13 mouse cellular contexts compared by ENCODE assay signal in genomic region chr13:109047126-109047525, GRCm38 (mm10).
A peak's percentile ranks its signal among the peaks of the same experiment; 100 is the strongest.
DNase-seq lines count a peak whose midpoint lies in the region; ATAC-seq and TF ChIP-seq lines count a peak whose summit lies in the region.
"Had no signal": no experiment of that assay in that cellular context is flagged by ENCODE, and none has a peak within 500 bp of the region (broad histone marks: within the 10 kb centered on the region; RNA-seq: fewer than 3 reads in every experiment).

No protein-coding gene starts in this region.

- ATAC-seq in hindbrain, postnatal 0 days: no peak
- ATAC-seq: hindbrain, embryonic 16.5 days; liver, postnatal 0 days had no signal

- H3K36me3 ChIP-seq in hindbrain, postnatal 0 days (ENCODE audit: insufficient read depth, low read length): no peaks in the 10 kb centered on the region
- no peaks in the 10 kb centered on the region for H3K36me3 ChIP-seq in hindbrain, embryonic 10.5 days
- H3K36me3 ChIP-seq: embryonic facial prominence, embryonic 15.5 days had no signal

- 35% methylated on average over 7 of the region's 7 CpGs for WGBS in hindbrain, postnatal 0 days
- WGBS in hindbrain, embryonic 10.5 days: 69% methylated on average over 7 of the region's 7 CpGs

- no peak overlapping the region for H3K4me2 ChIP-seq in hindbrain, postnatal 0 days (ENCODE audit: low read depth, low read length)
- H3K4me2 ChIP-seq: embryonic facial prominence, embryonic 15.5 days had no signal

- H3K27ac ChIP-seq in hindbrain, postnatal 0 days: no peak overlapping the region
- no peak overlapping the region for H3K27ac ChIP-seq in hindbrain, embryonic 10.5 days
- H3K27ac ChIP-seq: embryonic facial prominence, embryonic 15.5 days had no signal

- H3K9me3 ChIP-seq in hindbrain, postnatal 0 days (ENCODE audit: low read length): no peaks in the 10 kb centered on the region
- H3K9me3 ChIP-seq in hindbrain, embryonic 10.5 days: no peaks in the 10 kb centered on the region
- H3K9me3 ChIP-seq: embryonic facial prominence, embryonic 15.5 days had no signal

- TF ChIP-seq CTCF in hindbrain, postnatal 0 days (IDR thresholded peaks at IDR 0.05; ENCODE audit: low read depth): no peak

- peak; percentile 27 for DNase-seq in hindbrain, postnatal 0 days (ENCODE audit: low spot score)
- no peak for DNase-seq in hindbrain, embryonic 10.5 days (ENCODE audit: low spot score)
- DNase-seq in cerebellum, postnatal 25 days: peak; percentile 58 to 66
- peak; percentile 58 to 68 for DNase-seq in kidney, postnatal 4 days
- peak; percentile 74 for DNase-seq in right cerebral cortex, adult 18-20 months
- DNase-seq in ovary, postnatal 14 days (ENCODE audit: low spot score): no peak
- DNase-seq in adrenal gland, postnatal 36 days: no peak
- DNase-seq in adrenal gland, adult 8-10 months: no peak
- DNase-seq: liver, postnatal 0 days had no signal

- no peaks in the 10 kb centered on the region for H3K27me3 ChIP-seq in hindbrain, postnatal 0 days (ENCODE audit: insufficient read depth, low read length)
- H3K27me3 ChIP-seq in hindbrain, embryonic 10.5 days (ENCODE audit: insufficient read depth, poor library complexity, severe bottlenecking): no peaks in the 10 kb centered on the region
- H3K27me3 ChIP-seq: CH12.LX; embryonic facial prominence, embryonic 15.5 days had no signal

- no peaks in the 10 kb centered on the region for H3K4me1 ChIP-seq in hindbrain, postnatal 0 days (ENCODE audit: insufficient read depth, low read length)
- H3K4me1 ChIP-seq in hindbrain, embryonic 10.5 days (replicated peaks): no peaks in the 10 kb centered on the region
- H3K4me1 ChIP-seq: embryonic facial prominence, embryonic 15.5 days had no signal

- H3K4me3 ChIP-seq in hindbrain, postnatal 0 days (ENCODE audit: low read length): no peak overlapping the region
- H3K4me3 ChIP-seq in hindbrain, embryonic 10.5 days: no peak overlapping the region
- H3K4me3 ChIP-seq: embryonic facial prominence, embryonic 15.5 days; myocyte had no signal

- no peak overlapping the region for H3K9ac ChIP-seq in hindbrain, postnatal 0 days (replicated peaks; ENCODE audit: low read length)
- H3K9ac ChIP-seq: embryonic facial prominence, embryonic 15.5 days; liver, postnatal 0 days had no signal

Comparison
In these comparisons a context has a peak if more than half of its experiments do, and no peak if none do; other contexts are left out.
1. DNase-seq: peak in hindbrain, postnatal 0 days (single experiment), cerebellum, postnatal 25 days (2 of 2), kidney, postnatal 4 days (2 of 2) and right cerebral cortex, adult 18-20 months (single experiment); none in hindbrain, embryonic 10.5 days (single experiment), ovary, postnatal 14 days (single experiment), adrenal gland, postnatal 36 days (0 of 2) and adrenal gland, adult 8-10 months (single experiment).